Mouse (Mus musculus) neural tube, embryonic 15.5 days (tissue): Measurements from ENCODE around the gene Slc9a3r2. TPM values are rescaled to one million over a fixed set of nuclear protein-coding genes. Genes with fewer than 3 reads are reported as not detected.

Experiments
- ATAC-seq: fragments of 200-750 bp; cut with Nextera tagmentation; 2 replicates; pipeline ENCODE4 v1.8.0; 2017; ENCODE audit warnings: mild to moderate bottlenecking, moderate TSS enrichment, moderate library complexity; ENCODE audit not compliant: low FRiP score
- H3K27ac ChIP-seq: fragments of 300-500 bp; sonication (generic); replicated peaks from 2 replicates; pipeline ENCODE4 v1.5.1; 2015; ENCODE audit warnings: mild to moderate bottlenecking, inconsistent platforms
- H3K27me3 ChIP-seq: fragments of 300-500 bp; sonication (generic); replicated peaks from 2 replicates; pipeline ENCODE4 v1.6.1; 2015; ENCODE audit warnings: inconsistent platforms
- H3K36me3 ChIP-seq: fragments of 300-500 bp; sonication (generic); 2 replicates; pipeline ENCODE4 v1.6.1; 2015; ENCODE audit warnings: inconsistent platforms
- H3K4me1 ChIP-seq: fragments of 300-500 bp; sonication (generic); 2 replicates; pipeline ENCODE4 v1.6.1; 2015; ENCODE audit warnings: inconsistent platforms
- H3K4me2 ChIP-seq: fragments of 300-500 bp; sonication (generic); 2 replicates; pipeline ENCODE4 v1.6.1; 2015; ENCODE audit warnings: inconsistent platforms, mild to moderate bottlenecking, moderate library complexity
- H3K4me3 ChIP-seq: fragments of 300-500 bp; sonication (generic); replicated peaks from 2 replicates; pipeline ENCODE4 v1.5.1; 2015; ENCODE audit warnings: mild to moderate bottlenecking, inconsistent platforms
- H3K9ac ChIP-seq: fragments of 300-500 bp; sonication (generic); replicated peaks from 2 replicates; pipeline ENCODE4 v1.6.1; 2015; ENCODE audit warnings: mild to moderate bottlenecking, inconsistent platforms
- H3K9me3 ChIP-seq: fragments of 300-500 bp; sonication (generic); replicated peaks from 2 replicates; pipeline ENCODE4 v1.6.1; 2016; ENCODE audit warnings: inconsistent platforms
- WGBS: fragments of 180-500 bp; shearing (Covaris S2); methylation state at CpG from one replicate; pipeline ENCODE4 v1.1.7; 2015; ENCODE audit warnings: mixed read lengths; 5-methylcytosine and 5-hydroxymethylcytosine counted together
- polyA plus RNA-seq: library from polyadenylated mRNA; unstranded; fragments of >200 nt; fragmentation: Nextera tagmentation; extraction: Ambion mirVana; gene quantifications from 2 replicates; pipeline ENCODE4 v1.2.1, GENCODE M21; 2015

Slc9a3r2 gene
- polyA plus RNA-seq, 1 experiment from 2014 or later: 65.7 TPM

- peak within 1 kb of the TSS; percentile 33 for H3K4me3 ChIP-seq
- H3K27ac ChIP-seq: no peak within 1 kb of the TSS
- no peaks in the 10 kb centered on the region for H3K9me3 ChIP-seq
- peaks cover 53% of the 10 kb centered on the region for H3K27me3 ChIP-seq
- ATAC-seq: no peak
- H3K4me2 ChIP-seq: peak within 1 kb of the TSS; percentile 61
- under 1% methylated on average over 47 of the region's 47 CpGs for WGBS
- H3K36me3 ChIP-seq: no peaks in the 10 kb centered on the region
- peaks cover 18% of the 10 kb centered on the region for H3K4me1 ChIP-seq
- H3K9ac ChIP-seq: peak within 1 kb of the TSS; percentile 27; the same call in 1 of the 2 replicates
Observed at GRCm38 (mm10) chr17:24658017-24658758, 8.1 kb upstream of the Slc9a3r2 start, which contains the start of gene Npw. TSS of gene Npw (minus strand) at chr17:24658457.

GRCm38 (mm10) chr17:24654969-24655368, 4.8 kb upstream of the Slc9a3r2 start:
- no peak overlapping the region for H3K27ac ChIP-seq
- H3K9me3 ChIP-seq: no peaks in the 10 kb centered on the region
- H3K27me3 ChIP-seq: peaks cover 55% of the 10 kb centered on the region
- ATAC-seq: no peak
- 81% methylated on average over 4 of the region's 4 CpGs for WGBS
- peaks cover 25% of the 10 kb centered on the region for H3K4me1 ChIP-seq
- H3K4me3 ChIP-seq: no peak overlapping the region
- H3K4me2 ChIP-seq: no peak overlapping the region
- H3K36me3 ChIP-seq: no peaks in the 10 kb centered on the region
- H3K9ac ChIP-seq: no peak overlapping the region

- Histone ChIP-seq H3K4me3 (peak overlapping the region; percentile 22), H3K9ac (no peak overlapping the region; the same call in 1 of the 2 replicates), H3K4me2 (peak overlapping the region; percentile 54), H3K4me1 (peaks cover 31% of the 10 kb centered on the region), H3K36me3 (no peaks in the 10 kb centered on the region), H3K27ac (no peak overlapping the region), H3K27me3 (peaks cover 47% of the 10 kb centered on the region), H3K9me3 (no peaks in the 10 kb centered on the region)
- whole genome bisulfite sequencing: 4% methylated on average over 19 of the region's 19 CpGs
- no peak for ATAC-seq
Observed at GRCm38 (mm10) chr17:24653967-24654710, 4.0 kb upstream of the Slc9a3r2 start.

- Histone ChIP-seq H3K4me2 (no peak overlapping the region), H3K27me3 (peaks cover 24% of the 10 kb centered on the region), H3K4me3 (no peak overlapping the region), H3K27ac (no peak overlapping the region), H3K9ac (no peak overlapping the region), H3K9me3 (no peaks in the 10 kb centered on the region), H3K36me3 (no peaks in the 10 kb centered on the region), H3K4me1 (peaks cover 30% of the 10 kb centered on the region)
- ATAC-seq: no peak
- WGBS: 72% methylated on average over 3 of the region's 3 CpGs
Observed at GRCm38 (mm10) chr17:24651835-24652234, 1.7 kb upstream of the Slc9a3r2 start.

GRCm38 (mm10) chr17:24650766-24651165, 639 bp upstream of the Slc9a3r2 start:
- peaks cover 30% of the 10 kb centered on the region for H3K4me1 ChIP-seq
- 81% methylated on average over 4 of the region's 4 CpGs for WGBS
- no peaks in the 10 kb centered on the region for H3K9me3 ChIP-seq
- H3K4me3 ChIP-seq: peak overlapping the region; percentile 84; the same call in 1 of the 2 replicates
- H3K9ac ChIP-seq: peak overlapping the region; percentile 98; the same call in 1 of the 2 replicates
- no peak overlapping the region for H3K27ac ChIP-seq
- peaks cover 16% of the 10 kb centered on the region for H3K27me3 ChIP-seq
- H3K4me2 ChIP-seq: peak overlapping the region; percentile 95
- ATAC-seq: no peak
- H3K36me3 ChIP-seq: no peaks in the 10 kb centered on the region

GRCm38 (mm10) chr17:24649581-24650069, 502 bp downstream of the Slc9a3r2 start:
- Histone ChIP-seq H3K27me3 (peaks cover 13% of the 10 kb centered on the region), H3K4me3 (peak overlapping the region; percentile 84), H3K9ac (peak overlapping the region; percentile 98), H3K36me3 (no peaks in the 10 kb centered on the region), H3K4me1 (peaks cover 30% of the 10 kb centered on the region), H3K27ac (peak overlapping the region; percentile 84), H3K4me2 (peak overlapping the region; percentile 95), H3K9me3 (no peaks in the 10 kb centered on the region)
- under 1% methylated on average over 34 of the region's 35 CpGs for WGBS
- peak; percentile 69 for ATAC-seq

- H3K4me2 ChIP-seq: peak overlapping the region; percentile 95
- 70% methylated on average over 10 of the region's 10 CpGs for WGBS
- peak overlapping the region; percentile 84 for H3K4me3 ChIP-seq
- no peaks in the 10 kb centered on the region for H3K9me3 ChIP-seq
- peak overlapping the region; percentile 98 for H3K9ac ChIP-seq
- peaks cover 13% of the 10 kb centered on the region for H3K27me3 ChIP-seq
- H3K4me1 ChIP-seq: peaks cover 25% of the 10 kb centered on the region
- no peak for ATAC-seq
- H3K36me3 ChIP-seq: no peaks in the 10 kb centered on the region
- peak overlapping the region; percentile 84; the same call in 1 of the 2 replicates for H3K27ac ChIP-seq
Observed at GRCm38 (mm10) chr17:24648731-24649377, 1.3 kb downstream of the Slc9a3r2 start.

GRCm38 (mm10) chr17:24647493-24647892, 2.6 kb downstream of the Slc9a3r2 start:
- H3K27me3 ChIP-seq: peaks cover 13% of the 10 kb centered on the region
- H3K4me2 ChIP-seq: 0 out of 2 replicates have a peak overlapping the region, but pooled peaks have one; percentile 95
- peaks cover 23% of the 10 kb centered on the region for H3K4me1 ChIP-seq
- 81% methylated on average over 11 of the region's 11 CpGs for WGBS
- no peaks in the 10 kb centered on the region for H3K9me3 ChIP-seq
- H3K36me3 ChIP-seq: no peaks in the 10 kb centered on the region
- no peak overlapping the region for H3K4me3 ChIP-seq
- ATAC-seq: no peak
- no peak overlapping the region for H3K27ac ChIP-seq
- 0 out of 2 replicates have a peak overlapping the region, but pooled peaks have one; percentile 12 for H3K9ac ChIP-seq

GRCm38 (mm10) chr17:24646381-24646780, 3.7 kb downstream of the Slc9a3r2 start:
- Histone ChIP-seq H3K4me1 (peaks cover 23% of the 10 kb centered on the region), H3K9me3 (no peaks in the 10 kb centered on the region), H3K4me2 (no peak overlapping the region), H3K36me3 (0 out of 2 replicates have a peak, but pooled peaks cover 6% of the 10 kb centered on the region), H3K4me3 (no peak overlapping the region), H3K27ac (no peak overlapping the region), H3K27me3 (peaks cover 4% of the 10 kb centered on the region), H3K9ac (no peak overlapping the region)
- 86% methylated on average over 4 of the region's 4 CpGs for WGBS
- ATAC-seq: no peak

GRCm38 (mm10) chr17:24645916-24646315, 4.2 kb downstream of the Slc9a3r2 start:
- no peak for ATAC-seq
- H3K4me2 ChIP-seq: no peak overlapping the region
- H3K4me3 ChIP-seq: no peak overlapping the region
- H3K36me3 ChIP-seq: peaks cover 8% of the 10 kb centered on the region
- peaks cover 23% of the 10 kb centered on the region for H3K4me1 ChIP-seq
- no peaks in the 10 kb centered on the region for H3K27me3 ChIP-seq
- no peak overlapping the region; the same call in 1 of the 2 replicates for H3K27ac ChIP-seq
- H3K9ac ChIP-seq: no peak overlapping the region
- WGBS: 83% methylated on average over 3 of the region's 3 CpGs
- H3K9me3 ChIP-seq: no peaks in the 10 kb centered on the region
